Mouse (Mus musculus) MEL (cell line): ENCODE measurements at regions not wholly inside any gene's neighbourhood (a gene's known extent, or its start where the extent isn't known, plus 50 kb on each side); places are given as distances from the start of the nearest gene placed in this dataset.

ENCODE experiments used
- CTCF ChIP-seq, 3 experiments: IDR thresholded peaks in 2 of 3; conservative IDR thresholded peaks in 1 of 3; 2 replicates each; pipeline ENCODE4 v1.5.1; 2011 to 2012; ENCODE audit warnings: low read length in 3 of 3, low read depth in 2 of 3, mild to moderate bottlenecking in 2 of 3, improper control_type of control experiment in 1 of 3, inconsistent platforms in 1 of 3, mixed read lengths in 1 of 3, moderate library complexity in 1 of 3; ENCODE audit not compliant: control insufficient read depth in 1 of 3, insufficient read depth in 1 of 3, poor library complexity in 1 of 3, severe bottlenecking in 1 of 3
- EP300 ChIP-seq, 2 experiments: IDR thresholded peaks; 2 replicates each; pipeline ENCODE4 v1.6.1; 2011; ENCODE audit warnings: improper control_type of control experiment in 2 of 2, low read length in 2 of 2, low read depth in 1 of 2, mild to moderate bottlenecking in 1 of 2
- MEF2A ChIP-seq: IDR thresholded peaks from 2 replicates; pipeline ENCODE4 v1.6.1; 2014; ENCODE audit warnings: low read depth, mild to moderate bottlenecking, inconsistent platforms, low read length, improper control_type of control experiment; ENCODE audit not compliant: poor library complexity, insufficient replicate concordance, severe bottlenecking; ENCODE audit errors: extremely low read depth
- MXI1 ChIP-seq: IDR thresholded peaks from 2 replicates; pipeline ENCODE4 v1.6.1; 2011; ENCODE audit warnings: mild to moderate bottlenecking, low read depth, low read length, improper control_type of control experiment
- MYC ChIP-seq: IDR thresholded peaks from 2 replicates; pipeline ENCODE4 v1.6.1; 2011; ENCODE audit warnings: low read depth, mild to moderate bottlenecking, low read length, improper control_type of control experiment, moderate library complexity
- POLR2A ChIP-seq, 2 experiments: IDR thresholded peaks; 2 replicates each; pipeline ENCODE4 v1.6.1; 2011 to 2012; ENCODE audit warnings: low read length in 2 of 2, mild to moderate bottlenecking in 2 of 2, control low read depth in 1 of 2, improper control_type of control experiment in 1 of 2, low read depth in 1 of 2, moderate library complexity in 1 of 2; ENCODE audit not compliant: control insufficient read depth in 1 of 2, insufficient read depth in 1 of 2, poor library complexity in 1 of 2
- SIN3A ChIP-seq: IDR thresholded peaks from 2 replicates; pipeline ENCODE4 v1.6.1; 2012; ENCODE audit warnings: low read length, improper control_type of control experiment, inconsistent platforms

GRCm38 (mm10) chr16:30681421-30681820 lies 81.9 kb downstream of the Fam43a start:
- TF ChIP-seq CTCF (IDR thresholded peaks at IDR 0.05 in 2 of 3, conservative IDR thresholded peaks at IDR 0.05 in 1 of 3; ENCODE audit: control insufficient read depth in 1 of 3, insufficient read depth in 1 of 3, low read depth in 2 of 3, low read length in 3 of 3, poor library complexity in 1 of 3, severe bottlenecking in 1 of 3) (no peak), MYC (no peak), EP300 (IDR thresholded peaks at IDR 0.05; ENCODE audit: low read depth in 1 of 2, low read length in 2 of 2) (no peak), POLR2A (IDR thresholded peaks at IDR 0.05; ENCODE audit: control insufficient read depth in 1 of 2, insufficient read depth in 1 of 2, low read depth in 1 of 2, low read length in 2 of 2, poor library complexity in 1 of 2) (no peak), MEF2A (no peak), SIN3A (no peak), MXI1 (no peak)
